ENCODE assay signal across 12 mouse cellular contexts in genomic region chr7:134821264-134821663, GRCm38 (mm10).
DNase-seq lines count a peak whose midpoint lies in the region; ATAC-seq lines count a peak whose summit lies in the region.
"Had no signal": no experiment of that assay in that cellular context is flagged by ENCODE, and none has a peak within 500 bp of the region (broad histone marks: within the 10 kb centered on the region; RNA-seq: fewer than 3 reads in every experiment).

No protein-coding gene starts in this region.

- no peak for ATAC-seq in frontal cortex, adult (ENCODE audit: low TSS enrichment)
- ATAC-seq: Patski had no signal

- peak; percentile 24 to 31 for DNase-seq in cerebellum, postnatal 36 days
- no peak for DNase-seq in cerebellum, adult 9-10 months
- peak; percentile 69 for DNase-seq in left cerebral cortex, postnatal 4 days
- DNase-seq in left cerebral cortex, adult 18-20 months (ENCODE audit: low spot score in 2 of 2) = no peak
- peak; percentile 24 for DNase-seq in brain, embryonic 18.5 days (ENCODE audit: low read depth, low spot score)
- peak; percentile 23 for DNase-seq in retina, postnatal 7 days (ENCODE audit: low read depth, low spot score)
- DNase-seq: adrenal gland, postnatal 25 days; layer of hippocampus, adult 9-11 months; lung, postnatal 10 days; thymus, adult 18-20 months had no signal

- intact Hi-C loops in left cerebral cortex, postnatal 4 days (cut with DNase I) = no loop called here

Comparison
In these comparisons a context has a peak if more than half of its experiments do, and no peak if none do; other contexts are left out.
1. DNase-seq: peak in cerebellum, postnatal 36 days (2 of 2), left cerebral cortex, postnatal 4 days (single experiment), brain, embryonic 18.5 days (single experiment) and retina, postnatal 7 days (single experiment); none in cerebellum, adult 9-10 months (single experiment) and left cerebral cortex, adult 18-20 months (0 of 2).